Mouse (Mus musculus): ENCODE results near the gene Pnldc1. TPM values are rescaled to one million over a fixed set of nuclear protein-coding genes. Genes with fewer than 3 reads are reported as not detected.

The Pnldc1 gene
- polyA plus RNA-seq, 1 experiment from 2014 or later = 2.2 TPM

DNA sequence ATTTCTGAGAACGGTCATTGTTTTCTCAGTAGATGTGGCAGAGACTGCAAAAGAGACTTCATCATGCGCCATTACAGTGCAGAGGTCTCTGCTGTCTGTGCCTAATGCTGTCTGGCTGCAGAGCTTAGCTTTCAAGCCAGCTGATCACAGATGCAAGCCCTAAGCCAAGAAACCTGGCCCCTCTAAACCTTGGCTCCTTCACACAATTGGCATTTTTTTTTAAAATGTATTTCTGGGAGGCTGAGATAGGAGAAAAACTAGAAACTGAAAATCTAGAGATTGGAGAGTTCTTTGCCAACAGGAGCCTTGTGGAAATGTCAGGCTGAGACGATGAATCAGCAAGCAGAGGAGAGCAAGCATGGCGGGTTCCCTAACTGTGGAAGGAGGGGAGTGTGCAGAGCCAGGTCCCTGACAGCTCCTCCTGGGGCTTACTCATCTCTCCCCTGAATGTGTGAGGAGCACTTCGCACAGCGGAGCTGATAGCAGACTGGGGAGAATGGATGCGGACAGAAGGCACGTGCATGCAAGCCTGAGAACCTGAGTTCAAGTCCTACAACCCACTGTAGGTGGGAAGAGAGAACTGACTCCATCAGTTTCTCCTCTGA, 60.1 kb downstream of the Pnldc1 start:
- Histone ChIP-seq H3K9ac (no peak overlapping the region), H3K27me3 (no peaks in the 10 kb centered on the region), H3K27ac (no peak overlapping the region), H3K4me1 (peaks cover 18% of the 10 kb centered on the region), H3K4me2 (no peak overlapping the region), H3K9me3 (no peaks in the 10 kb centered on the region), H3K36me3 (no peaks in the 10 kb centered on the region), H3K4me3 (no peak overlapping the region)
- 77% methylated on average over 8 of the region's 8 CpGs for WGBS
- no peak for ATAC-seq (ENCODE audit: insufficient number of reproducible peaks, low FRiP score, low TSS enrichment, low read depth)

DNA sequence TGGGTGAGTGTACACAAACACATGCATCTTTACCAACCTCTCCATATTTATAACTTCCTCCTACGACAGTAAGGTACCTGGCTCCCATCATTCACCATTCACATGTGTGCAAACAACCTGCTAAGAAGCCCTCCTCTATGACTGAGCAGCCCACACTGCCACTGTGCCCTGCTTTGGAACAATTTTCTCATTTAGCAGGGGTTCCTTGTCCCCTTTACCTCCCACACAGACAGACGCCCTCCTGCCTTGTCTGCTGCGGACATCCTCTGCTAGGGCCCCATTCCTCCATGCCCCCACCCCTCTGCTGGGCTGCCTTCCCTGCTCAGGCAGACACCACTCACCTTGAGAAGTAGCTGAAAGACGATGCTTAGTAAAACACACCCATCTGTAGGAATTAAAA, 62.3 kb downstream of the Pnldc1 start:
- Histone ChIP-seq H3K4me2 (no peak overlapping the region), H3K36me3 (no peaks in the 10 kb centered on the region), H3K9ac (no peak overlapping the region), H3K9me3 (no peaks in the 10 kb centered on the region), H3K4me1 (peaks cover 24% of the 10 kb centered on the region), H3K27me3 (no peaks in the 10 kb centered on the region), H3K4me3 (no peak overlapping the region), H3K27ac (no peak overlapping the region)
- no peak for ATAC-seq (ENCODE audit: insufficient number of reproducible peaks, low FRiP score, low TSS enrichment, low read depth)
- 52% methylated on average over 4 of the region's 4 CpGs for WGBS

- Histone ChIP-seq H3K36me3 (no peaks in the 10 kb centered on the region), H3K27me3 (no peaks in the 10 kb centered on the region), H3K9me3 (no peaks in the 10 kb centered on the region), H3K9ac (no peak overlapping the region), H3K4me2 (no peak overlapping the region), H3K4me3 (no peak overlapping the region), H3K27ac (peak overlapping the region; percentile 77), H3K4me1 (peaks cover 24% of the 10 kb centered on the region)
- peak; percentile 45 for ATAC-seq (ENCODE audit: insufficient number of reproducible peaks, low FRiP score, low TSS enrichment, low read depth)
- WGBS = 47% methylated on average over 5 of the region's 5 CpGs
Measured at GRCm38 (mm10) chr17:12846474-12846873, 63.6 kb downstream of the Pnldc1 start.

GRCm38 (mm10) chr17:12845862-12846261, 64.2 kb downstream of the Pnldc1 start:
- H3K36me3 ChIP-seq = no peaks in the 10 kb centered on the region
- ATAC-seq (ENCODE audit: insufficient number of reproducible peaks, low FRiP score, low TSS enrichment, low read depth) = peak; percentile 42; the same call in 1 of the 2 replicates
- peaks cover 24% of the 10 kb centered on the region for H3K4me1 ChIP-seq

DNA sequence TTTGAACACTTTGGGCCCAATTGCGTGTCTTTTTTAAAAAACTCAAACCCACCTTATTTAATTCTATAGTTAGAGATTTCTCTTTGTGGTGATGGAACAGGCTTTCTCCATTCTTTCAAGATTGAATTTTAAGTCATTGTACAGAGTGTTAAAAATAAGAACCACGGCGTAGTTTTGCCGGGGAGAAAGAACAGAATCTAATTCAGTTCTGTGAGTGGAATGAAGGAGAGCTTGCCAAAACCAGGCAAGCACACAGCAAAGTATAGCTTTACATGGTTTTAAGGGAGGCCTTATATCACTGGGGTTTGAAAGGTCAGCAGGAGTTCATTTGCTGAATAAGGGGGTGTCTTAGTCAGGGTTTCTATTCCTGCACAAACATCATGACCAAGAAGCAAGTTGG, 65.5 kb downstream of the Pnldc1 start:
- WGBS = 41% methylated on average over 4 of the region's 4 CpGs
- H3K4me3 ChIP-seq = no peak overlapping the region
- peaks cover 32% of the 10 kb centered on the region for H3K4me1 ChIP-seq
- no peak overlapping the region for H3K9ac ChIP-seq
- H3K9me3 ChIP-seq = no peaks in the 10 kb centered on the region
- H3K4me2 ChIP-seq = no peak overlapping the region
- no peak for ATAC-seq (ENCODE audit: insufficient number of reproducible peaks, low FRiP score, low TSS enrichment, low read depth)
- peak overlapping the region; percentile 82 for H3K27ac ChIP-seq
- no peaks in the 10 kb centered on the region for H3K27me3 ChIP-seq
- no peaks in the 10 kb centered on the region for H3K36me3 ChIP-seq

More at GRCm38 (mm10) chr17:12845862-12846261, 64.2 kb downstream of the Pnldc1 start:
- H3K4me3 ChIP-seq = no peak overlapping the region
- no peaks in the 10 kb centered on the region for H3K9me3 ChIP-seq
- 20% methylated on average over 5 of the region's 5 CpGs for WGBS
- no peaks in the 10 kb centered on the region for H3K27me3 ChIP-seq
- no peak overlapping the region for H3K9ac ChIP-seq
- no peak overlapping the region for H3K4me2 ChIP-seq
- H3K27ac ChIP-seq = peak overlapping the region; percentile 77

- ATAC-seq (ENCODE audit: insufficient number of reproducible peaks, low FRiP score, low TSS enrichment, low read depth) = no peak
- Histone ChIP-seq H3K4me1 (peaks cover 35% of the 10 kb centered on the region), H3K27ac (peak overlapping the region; percentile 82), H3K9ac (no peak overlapping the region), H3K4me3 (no peak overlapping the region), H3K36me3 (no peaks in the 10 kb centered on the region), H3K27me3 (no peaks in the 10 kb centered on the region), H3K4me2 (no peak overlapping the region), H3K9me3 (no peaks in the 10 kb centered on the region)
- WGBS = 59% methylated on average over 6 of the region's 6 CpGs
Measured at GRCm38 (mm10) chr17:12843826-12844225, 66.2 kb downstream of the Pnldc1 start.

GRCm38 (mm10) chr17:12839475-12840267, 70.4 kb downstream of the Pnldc1 start:
- 37% methylated on average over 10 of the region's 10 CpGs for whole genome bisulfite sequencing

More at GRCm38 (mm10) chr17:12839475-12840267, 70.4 kb downstream of the Pnldc1 start:
- peaks cover 27% of the 10 kb centered on the region for H3K4me1 ChIP-seq
- H3K27me3 ChIP-seq = no peaks in the 10 kb centered on the region
- no peak for ATAC-seq (ENCODE audit: insufficient number of reproducible peaks, low FRiP score, low TSS enrichment, low read depth)
- no peaks in the 10 kb centered on the region for H3K9me3 ChIP-seq
- no peak overlapping the region for H3K4me3 ChIP-seq
- no peak overlapping the region for H3K9ac ChIP-seq
- no peak overlapping the region for H3K4me2 ChIP-seq
- H3K36me3 ChIP-seq = no peaks in the 10 kb centered on the region
- no peak overlapping the region for H3K27ac ChIP-seq

Small RNAs within 50 kb of the gene (microRNA-seq; reads per million reads assigned to microRNA genes)
- gene Gm24085 = not detected

Other genes starting within 250 kb of the Pnldc1 start
- gene Slc22a1, start 234.4 kb downstream of the Pnldc1 start, polyA plus RNA-seq (2015; fragmentation: Nextera tagmentation; extraction: Ambion mirVana) = not detected in 2 replicates
- 45.0 TPM in 2 replicates for gene Igf2r, start 140.6 kb downstream of the Pnldc1 start, polyA plus RNA-seq (2015; fragmentation: Nextera tagmentation; extraction: Ambion mirVana)
- gene Mas1, start 42.1 kb downstream of the Pnldc1 start, polyA plus RNA-seq (2015; fragmentation: Nextera tagmentation; extraction: Ambion mirVana) = 0.92 and 1.5 TPM in 2 replicates
- 0.17 and 0.29 TPM in 2 replicates for gene Mrgprh, start 34.2 kb downstream of the Pnldc1 start, polyA plus RNA-seq (2015; fragmentation: Nextera tagmentation; extraction: Ambion mirVana)
- gene Tcp1, start 5.5 kb upstream of the Pnldc1 start, polyA plus RNA-seq (2015; fragmentation: Nextera tagmentation; extraction: Ambion mirVana) = 354 and 369 TPM in 2 replicates
- 132 and 136 TPM in 2 replicates for gene Mrpl18, start 6.1 kb upstream of the Pnldc1 start, polyA plus RNA-seq (2015; fragmentation: Nextera tagmentation; extraction: Ambion mirVana)
- 0.63 and 0.72 TPM in 2 replicates for gene Acat3, start 30.4 kb upstream of the Pnldc1 start, polyA plus RNA-seq (2015; fragmentation: Nextera tagmentation; extraction: Ambion mirVana)
- gene Acat2, start 50.5 kb upstream of the Pnldc1 start, polyA plus RNA-seq (2015; fragmentation: Nextera tagmentation; extraction: Ambion mirVana) = 128 and 133 TPM in 2 replicates
- gene Wtap, start 83.9 kb upstream of the Pnldc1 start, polyA plus RNA-seq (2015; fragmentation: Nextera tagmentation; extraction: Ambion mirVana) = 106 and 124 TPM in 2 replicates
- gene Sod2, start 96.6 kb upstream of the Pnldc1 start, polyA plus RNA-seq (2015; fragmentation: Nextera tagmentation; extraction: Ambion mirVana) = 89.2 and 111 TPM in 2 replicates
- 0.22 TPM in 1 of 2 replicates, not detected in the other for gene Gpr31b, start 142.1 kb upstream of the Pnldc1 start, polyA plus RNA-seq (2015; fragmentation: Nextera tagmentation; extraction: Ambion mirVana)
- gene Tcp10b, start 150.9 kb upstream of the Pnldc1 start, polyA plus RNA-seq (2015; fragmentation: Nextera tagmentation; extraction: Ambion mirVana) = 0.10 TPM in 1 of 2 replicates, not detected in the other
- gene Unc93a, start 221.6 kb upstream of the Pnldc1 start, polyA plus RNA-seq (2015; fragmentation: Nextera tagmentation; extraction: Ambion mirVana) = 0.08 and 0.14 TPM in 2 replicates

Measured in limb, embryonic 15.5 days (tissue).